Mouse (Mus musculus) adipocyte (in vitro differentiated cells): Measurements from ENCODE around the gene Mid1.
A peak's percentile ranks its signal among the peaks of the same experiment; 100 is the strongest.
"Not testable (repeated sequence)": the region's sequence is repeated elsewhere in the genome, so short reads cannot be mapped to it uniquely, and the experiment has no call there.

ENCODE experiments used
- DNase-seq: peaks from one replicate; pipeline ENCODE4 v3.0.0-alpha.2; 2016; ENCODE audit warnings: low spot score

Gene Mid1

DNA sequence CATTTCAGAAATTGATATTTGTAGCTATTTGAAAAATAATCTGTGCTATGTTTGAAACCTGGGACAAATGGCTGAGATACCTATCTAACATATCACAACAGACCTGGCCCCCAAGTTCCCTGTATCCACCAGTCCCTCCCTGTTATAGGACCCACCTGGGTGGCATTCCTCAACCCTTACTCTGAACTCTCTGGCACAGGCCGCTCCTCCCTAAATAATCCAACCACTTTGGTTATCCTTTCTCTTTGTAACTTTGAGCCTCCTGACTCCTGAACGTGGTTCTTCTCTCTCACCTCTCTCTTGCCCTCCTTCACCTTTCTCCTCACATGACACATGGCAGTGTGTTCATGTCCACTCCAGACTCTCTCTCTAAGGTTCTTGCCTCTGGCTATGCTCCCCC, 287.1 kb downstream of the Mid1 start:
- DNase-seq: not testable (repeated sequence)

DNA sequence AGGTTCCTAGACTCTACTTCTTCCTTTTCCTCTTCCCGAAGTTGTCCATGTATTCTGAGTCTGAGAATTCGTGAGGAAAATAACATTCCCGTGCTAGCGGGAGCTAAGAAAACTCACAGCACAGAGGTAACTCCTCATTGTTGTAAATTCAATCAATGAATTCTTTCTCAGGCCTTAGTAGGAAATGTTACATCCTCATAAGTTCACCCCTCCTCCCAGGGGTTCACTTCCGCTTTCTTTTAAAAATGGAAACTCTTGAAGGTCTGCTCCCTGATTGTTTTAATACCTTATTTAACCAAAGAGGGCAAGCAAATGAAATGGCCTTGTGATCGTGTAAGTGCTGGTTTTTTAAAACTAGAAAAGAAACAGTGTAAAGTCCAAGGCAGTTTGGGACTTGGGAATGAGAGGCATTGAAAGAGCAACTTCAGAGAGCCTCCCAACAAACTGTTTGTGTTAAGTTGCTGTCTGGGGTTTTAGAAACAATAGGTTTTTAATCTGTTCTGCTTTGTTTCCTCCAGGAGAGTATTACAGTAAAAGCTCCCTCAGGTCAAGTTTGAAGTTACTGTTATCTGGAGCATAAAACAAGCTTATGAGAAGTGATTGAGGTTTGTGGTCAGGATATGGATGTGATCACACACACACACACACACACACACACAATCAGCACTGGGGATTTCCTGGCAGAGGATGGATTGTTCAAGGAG, 287.9 kb downstream of the Mid1 start:
- not testable (repeated sequence) for DNase-seq

DNA sequence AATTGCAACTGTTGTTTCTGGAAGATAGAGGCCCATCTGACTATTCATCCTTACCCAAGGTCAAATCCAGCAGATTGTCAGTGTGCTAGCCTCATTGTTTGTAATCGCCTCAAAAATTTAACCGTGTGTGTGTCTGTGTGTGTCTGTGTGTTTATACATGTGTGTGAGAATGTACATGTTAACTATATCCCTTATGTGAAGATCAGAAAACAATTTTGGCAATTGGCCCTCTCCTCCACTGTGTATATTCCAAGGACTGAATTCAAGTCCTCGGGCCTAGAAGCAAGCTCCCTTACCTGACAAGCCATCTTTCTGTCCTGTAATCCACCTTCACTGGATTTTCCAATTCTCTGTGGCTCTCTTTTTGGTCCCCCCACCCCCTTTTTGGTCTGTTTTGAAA, 288.8 kb downstream of the Mid1 start:
- not testable (repeated sequence) for DNase-seq

DNA sequence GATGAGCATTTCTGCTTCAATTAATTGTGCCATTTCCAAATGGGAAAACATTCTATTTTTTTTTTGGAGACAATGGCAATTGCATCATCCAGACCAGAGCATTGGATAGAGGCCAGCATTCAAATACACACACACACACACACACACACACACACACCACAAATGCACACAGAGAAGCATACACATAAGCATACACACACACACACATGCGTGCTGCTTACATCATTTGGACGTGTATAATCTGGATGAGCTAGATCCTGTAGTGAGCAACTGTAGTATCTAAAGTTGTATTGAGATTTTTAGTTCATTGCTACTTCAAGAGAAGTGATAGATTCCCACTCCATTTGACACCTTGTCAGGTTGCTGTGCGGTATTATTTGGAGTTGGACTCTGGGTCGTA, 289.5 kb downstream of the Mid1 start:
- DNase-seq: not testable (repeated sequence)

DNA sequence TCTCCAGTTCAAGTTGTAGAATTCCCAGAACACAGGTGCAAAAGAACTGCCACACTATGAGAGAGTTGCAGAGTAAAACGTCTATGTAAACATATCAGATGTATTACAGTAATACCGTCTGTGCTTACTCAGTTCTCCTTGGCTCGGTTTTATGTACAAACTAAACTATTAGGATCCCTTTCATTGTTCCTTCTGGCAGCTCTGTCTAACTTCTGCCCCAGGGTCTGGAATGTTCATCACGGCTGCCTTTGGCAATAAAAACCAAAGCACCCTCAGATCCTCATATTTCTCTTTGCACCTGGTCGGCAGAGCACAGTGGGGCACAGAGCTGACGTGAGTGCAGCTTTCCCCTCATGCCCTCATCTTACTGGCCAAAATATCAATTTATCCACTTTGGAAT, 290.0 kb downstream of the Mid1 start:
- DNase-seq: not testable (repeated sequence)

DNA sequence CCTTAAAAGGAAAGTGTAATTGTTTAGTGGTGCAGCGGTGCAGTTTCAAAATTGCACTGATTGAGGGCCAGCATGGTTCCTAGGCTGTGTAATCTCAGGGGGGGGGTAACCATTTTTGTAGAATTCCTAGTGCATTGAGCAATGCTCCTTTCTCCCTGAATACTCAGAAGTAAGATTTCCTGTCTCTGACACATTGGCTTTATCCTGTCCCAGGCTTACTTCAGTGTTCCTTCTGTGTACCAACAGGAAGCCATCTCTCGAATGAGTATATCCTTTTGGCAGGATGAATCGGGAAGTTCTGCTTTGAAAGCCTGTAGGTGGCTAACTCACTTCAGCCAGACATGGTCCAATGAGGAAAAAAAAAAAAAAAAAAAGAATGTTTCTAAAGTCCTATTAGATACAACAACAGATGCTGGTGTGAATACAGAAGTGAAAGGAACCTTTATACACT, 290.7 kb downstream of the Mid1 start:
- DNase-seq: peak; percentile 36

DNA sequence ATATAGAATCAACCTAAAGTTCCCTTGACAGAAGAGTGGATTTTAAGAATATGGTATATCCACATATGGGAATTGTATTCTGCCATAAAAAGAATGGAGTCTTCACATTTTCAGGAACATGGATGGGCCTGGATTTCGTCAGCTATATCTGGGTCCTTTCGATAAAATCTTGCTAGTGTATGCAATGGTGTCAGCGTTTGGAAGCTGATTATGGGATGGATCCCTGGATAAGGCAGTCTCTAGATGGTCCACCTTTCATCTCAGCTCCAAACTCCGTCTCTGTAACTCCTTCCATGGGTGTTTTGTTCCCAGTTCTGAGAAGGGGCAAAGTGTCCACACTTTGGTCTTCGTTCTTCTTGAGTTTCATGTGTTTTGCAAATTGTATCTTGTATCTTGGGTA, 291.3 kb downstream of the Mid1 start:
- DNase-seq: not testable (repeated sequence)

DNA sequence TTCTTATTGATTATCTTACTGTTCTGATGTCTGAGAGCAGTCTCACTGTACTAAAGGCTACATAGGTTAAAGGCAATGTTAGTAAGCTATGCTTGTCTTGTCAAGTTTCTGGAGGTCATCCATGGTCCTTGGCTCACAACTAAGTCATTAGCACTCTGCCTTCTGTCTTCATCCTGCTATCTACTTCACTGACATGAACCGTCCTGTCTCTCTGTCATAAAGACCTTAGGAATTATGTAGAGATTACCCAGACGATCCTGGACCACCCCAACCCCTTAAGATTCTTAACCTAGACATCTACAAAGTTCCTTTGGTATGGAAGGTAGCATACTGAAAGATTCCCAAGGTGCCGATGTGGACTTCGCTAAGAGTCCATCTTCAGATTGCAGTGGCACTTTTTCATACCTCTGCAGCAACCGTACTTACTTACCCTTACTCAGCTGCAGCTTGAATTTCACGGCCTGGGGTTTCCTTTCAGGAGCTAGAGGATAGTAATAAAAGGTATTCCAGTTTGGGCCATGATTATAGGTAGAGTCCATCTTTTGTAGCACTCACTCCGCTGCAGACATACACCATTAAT, 292.9 kb downstream of the Mid1 start:
- not testable (repeated sequence) for DNase-seq

DNA sequence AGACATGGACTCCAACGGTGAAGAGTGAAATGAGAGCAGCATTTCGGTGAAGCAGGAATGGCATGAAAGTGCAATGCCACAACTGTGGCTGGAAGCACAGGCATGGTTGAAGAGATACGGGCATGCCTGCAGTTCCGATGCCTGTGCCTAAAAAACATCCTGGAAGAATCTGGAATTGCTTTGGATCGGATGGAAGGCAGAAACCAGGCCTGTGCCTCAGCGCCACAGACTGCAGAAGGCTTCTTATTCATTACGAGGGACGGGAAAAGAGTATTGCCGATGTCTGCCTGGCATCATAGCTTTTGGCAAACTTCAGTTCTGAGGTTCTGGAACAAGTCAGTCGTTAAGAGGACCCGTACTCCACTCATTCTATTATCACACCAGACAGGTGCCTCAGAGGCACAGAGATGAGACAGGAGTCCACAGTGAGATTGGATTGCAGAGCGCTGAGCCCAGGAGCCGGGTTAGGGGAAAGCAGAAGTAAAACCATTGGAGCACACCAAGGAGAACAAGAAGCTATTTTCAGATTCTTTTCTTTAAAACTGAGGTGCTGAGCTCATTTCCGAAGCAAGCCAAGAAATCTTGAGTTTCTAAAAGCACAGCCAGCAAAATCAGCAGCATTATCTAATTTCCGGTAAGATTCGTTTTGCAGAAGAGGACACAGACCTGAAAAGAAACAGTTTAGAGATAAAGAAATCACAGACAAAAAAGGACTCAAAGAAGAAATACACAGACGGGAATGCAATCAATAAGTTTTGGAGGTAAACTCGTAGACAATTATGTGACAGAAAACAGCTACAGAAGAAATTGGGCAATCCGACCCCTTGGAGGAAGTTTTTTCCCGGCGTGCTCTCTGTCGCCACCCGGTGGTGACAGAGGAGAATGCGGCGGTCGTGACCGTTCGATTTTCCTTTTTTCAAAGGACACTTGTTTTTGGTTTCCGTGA, 293.7 kb downstream of the Mid1 start:
- peak; percentile 68 for DNase-seq

DNA sequence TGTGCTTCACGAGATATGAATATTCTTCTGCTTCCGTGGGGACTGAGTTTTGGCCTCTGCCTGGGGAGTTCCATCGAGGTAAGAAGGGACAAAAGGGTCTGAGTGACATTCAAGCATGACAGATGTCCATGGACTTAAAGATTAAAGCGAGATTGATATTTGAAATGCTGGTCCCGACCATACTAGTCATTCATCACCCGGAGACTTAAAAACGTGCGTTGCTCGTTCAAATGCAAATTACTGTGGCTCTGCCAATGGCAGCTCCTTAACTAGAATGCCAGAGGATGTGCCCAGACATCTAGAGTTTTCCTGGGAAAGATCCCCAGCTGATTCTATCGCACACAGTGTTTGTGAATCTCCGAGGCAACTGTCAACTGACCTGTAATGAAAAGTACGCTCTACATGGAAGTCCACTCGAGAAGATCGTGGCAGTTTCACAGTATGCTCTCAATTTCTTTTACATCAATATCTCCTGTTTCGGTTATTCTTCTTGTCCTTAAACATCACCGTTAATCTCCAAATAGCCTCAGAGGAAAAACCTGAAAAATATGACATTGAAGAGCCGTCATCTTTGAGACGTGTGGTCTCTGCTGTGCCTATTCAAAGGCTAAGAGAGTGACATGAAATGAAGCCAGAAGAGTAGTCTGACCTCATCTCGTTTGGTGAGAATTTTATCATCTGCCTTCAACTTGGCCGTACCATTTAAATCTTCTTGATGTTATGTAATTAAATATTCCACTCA, 294.6 kb downstream of the Mid1 start:
- DNase-seq: not testable (repeated sequence)

DNA sequence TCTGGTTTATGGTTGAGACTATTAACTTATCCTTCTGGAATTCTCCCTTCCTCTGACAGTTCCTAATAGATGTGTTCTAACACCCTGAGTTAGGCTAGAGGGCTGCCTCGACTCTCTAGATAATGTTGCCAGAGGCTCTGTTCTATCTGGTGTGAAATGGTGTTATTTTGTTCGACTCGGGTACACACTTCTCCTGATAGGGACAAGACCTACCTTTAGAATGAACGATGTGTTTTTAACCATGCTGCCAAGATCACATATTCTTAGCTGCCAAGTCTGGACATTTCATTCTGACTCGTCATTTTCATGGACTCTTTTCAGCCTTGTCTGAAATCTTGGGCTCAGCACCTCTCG, 295.2 kb downstream of the Mid1 start:
- not testable (repeated sequence) for DNase-seq

DNA sequence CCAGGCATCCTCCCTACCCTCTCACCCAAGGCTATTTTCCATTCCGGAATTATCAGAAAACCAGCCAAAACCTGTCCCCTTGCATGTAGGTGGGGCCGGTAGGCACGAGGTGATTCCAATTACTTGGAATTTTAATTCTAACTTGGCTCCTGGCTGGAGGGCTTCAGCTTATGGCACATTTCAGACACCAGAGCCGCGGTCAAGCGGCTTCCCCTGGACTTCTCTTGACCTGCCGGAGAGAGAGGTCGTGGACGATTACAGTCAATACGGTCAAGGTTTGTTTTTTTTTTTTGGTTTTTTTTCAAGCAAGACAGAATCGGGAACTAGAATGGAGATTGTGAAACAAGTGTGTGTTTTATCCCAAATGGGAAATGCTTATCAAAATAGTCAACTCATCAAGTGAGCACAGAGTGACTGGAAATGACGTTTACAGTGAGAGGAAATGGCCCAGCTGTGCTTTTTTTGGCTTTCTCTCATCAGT, 295.9 kb downstream of the Mid1 start:
- DNase-seq: no peak

DNA sequence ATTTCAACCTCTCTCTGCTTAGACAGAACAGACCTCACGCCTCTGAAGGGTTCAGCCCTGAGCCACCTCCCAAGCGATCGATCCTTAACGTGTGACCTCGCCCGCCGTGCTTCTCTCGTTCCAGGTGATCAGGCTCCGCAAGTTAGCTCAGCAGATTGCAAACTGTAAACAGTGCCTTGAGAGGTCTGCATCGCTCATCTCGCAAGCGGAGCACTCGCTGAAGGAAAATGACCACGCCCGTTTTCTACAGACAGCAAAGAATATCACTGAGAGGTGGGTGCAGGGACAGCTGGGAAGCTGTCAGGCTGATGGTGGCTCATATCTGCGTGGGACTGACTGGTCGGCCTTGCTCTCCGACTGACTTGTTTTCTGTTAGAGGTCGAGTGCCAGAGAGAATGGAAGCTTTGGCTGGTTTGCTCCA, 296.8 kb downstream of the Mid1 start:
- not testable (repeated sequence) for DNase-seq

DNA sequence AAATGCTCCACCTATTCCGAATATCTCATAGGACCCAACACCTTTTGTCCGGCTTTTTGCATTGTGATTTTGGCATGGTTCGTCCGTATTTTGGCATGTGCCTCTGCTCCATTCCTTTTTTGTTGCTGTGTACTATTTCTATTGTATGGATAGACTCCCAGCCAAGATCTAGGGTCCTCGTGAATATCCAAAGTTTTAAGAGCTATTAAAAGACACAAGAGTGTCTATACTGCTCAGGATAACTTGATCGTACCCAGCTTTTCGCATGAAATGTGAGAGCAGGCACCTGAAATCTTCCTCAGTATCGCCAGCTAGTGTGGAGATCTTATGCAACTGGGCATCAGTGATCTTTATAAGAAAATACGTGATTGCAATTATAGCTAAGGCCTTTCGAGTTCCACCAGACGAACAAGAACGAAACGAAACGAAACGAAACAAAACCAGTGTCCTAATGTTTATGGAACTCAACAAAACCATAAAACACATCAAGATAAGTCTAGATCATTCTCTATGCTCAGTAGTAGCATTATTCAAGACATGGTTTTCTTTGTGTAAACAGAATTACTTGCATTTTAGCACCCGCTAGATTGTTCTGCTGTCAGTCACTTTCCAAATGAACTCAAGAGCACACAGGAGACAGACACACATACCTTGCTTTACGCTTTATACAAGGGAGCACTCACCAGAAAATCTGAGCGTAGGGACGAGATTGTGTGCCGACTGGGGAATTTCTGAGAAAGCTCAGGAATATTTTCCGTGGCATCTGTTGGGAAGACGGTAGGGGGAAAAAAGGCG, 297.8 kb downstream of the Mid1 start:
- DNase-seq: not testable (repeated sequence)

DNA sequence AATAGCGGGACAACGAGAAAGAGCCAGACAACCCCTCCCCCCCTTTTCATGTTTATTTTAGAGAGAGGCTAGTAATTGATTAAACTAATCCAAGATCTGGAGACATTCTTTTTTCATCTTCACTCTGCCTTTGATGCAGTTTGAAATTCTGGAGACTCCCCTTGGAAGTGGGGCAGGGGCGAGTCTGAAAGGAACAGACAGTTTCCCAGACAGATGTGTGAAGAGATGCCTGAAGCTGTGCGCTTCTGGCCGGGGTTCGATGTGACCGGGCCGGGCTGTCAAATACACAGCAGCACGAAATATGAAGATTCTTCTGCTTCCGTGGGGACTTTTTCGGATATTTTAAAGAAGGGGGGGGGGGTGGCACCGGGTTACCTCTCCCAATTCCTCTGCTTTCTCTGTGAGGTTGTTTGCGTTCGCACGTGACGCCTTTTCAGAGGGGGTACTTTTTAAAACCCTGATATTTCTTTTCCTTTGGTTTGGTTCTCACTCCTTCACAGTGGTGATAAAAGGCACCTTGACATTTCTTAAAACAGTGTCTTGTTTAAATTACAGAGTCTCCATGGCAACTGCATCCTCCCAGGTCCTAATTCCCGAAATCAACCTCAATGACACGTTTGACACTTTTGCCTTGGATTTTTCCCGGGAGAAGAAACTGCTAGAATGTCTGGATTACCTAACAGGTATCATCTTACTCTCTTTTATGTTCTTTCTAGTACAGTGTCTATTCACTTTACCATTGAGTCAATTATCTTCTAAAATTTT, 298.6 kb downstream of the Mid1 start:
- not testable (repeated sequence) for DNase-seq

DNA sequence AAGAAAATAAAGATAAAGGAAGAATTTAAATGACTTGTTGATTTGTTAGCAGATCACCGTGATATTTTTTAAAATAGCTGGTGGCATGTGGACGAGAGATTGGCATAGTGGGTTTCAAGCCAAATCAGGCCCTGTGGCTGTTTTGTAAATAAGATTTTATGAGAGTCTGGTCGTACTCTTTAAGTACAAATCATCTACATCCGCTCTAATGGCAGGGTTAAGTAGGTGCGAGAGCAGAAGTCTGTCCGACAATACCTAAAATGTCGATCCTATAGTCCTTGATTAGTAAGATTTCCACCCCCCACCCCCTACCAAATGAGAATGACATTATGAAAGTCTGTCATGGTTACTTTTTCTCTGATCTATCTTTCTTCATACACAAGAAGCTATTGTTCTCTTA, 299.3 kb downstream of the Mid1 start:
- not testable (repeated sequence) for DNase-seq

DNA sequence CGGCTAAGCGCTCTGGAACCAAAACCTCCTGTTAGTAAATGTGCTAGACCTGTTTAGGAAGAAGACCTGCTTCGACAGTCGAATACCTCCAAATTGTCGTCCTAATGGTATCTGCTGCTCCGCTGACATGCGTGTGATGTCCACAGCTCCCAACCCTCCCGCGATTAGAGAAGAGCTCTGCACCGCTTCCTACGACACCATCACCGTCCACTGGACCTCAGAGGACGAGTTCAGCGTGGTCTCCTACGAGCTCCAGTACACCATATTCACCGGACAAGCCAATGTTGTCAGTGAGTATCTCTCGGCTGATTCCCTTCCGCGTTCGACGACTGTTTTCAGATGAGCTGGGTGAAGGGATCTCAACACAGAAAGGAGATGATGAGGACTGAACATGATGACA, 299.9 kb downstream of the Mid1 start:
- not testable (repeated sequence) for DNase-seq

DNA sequence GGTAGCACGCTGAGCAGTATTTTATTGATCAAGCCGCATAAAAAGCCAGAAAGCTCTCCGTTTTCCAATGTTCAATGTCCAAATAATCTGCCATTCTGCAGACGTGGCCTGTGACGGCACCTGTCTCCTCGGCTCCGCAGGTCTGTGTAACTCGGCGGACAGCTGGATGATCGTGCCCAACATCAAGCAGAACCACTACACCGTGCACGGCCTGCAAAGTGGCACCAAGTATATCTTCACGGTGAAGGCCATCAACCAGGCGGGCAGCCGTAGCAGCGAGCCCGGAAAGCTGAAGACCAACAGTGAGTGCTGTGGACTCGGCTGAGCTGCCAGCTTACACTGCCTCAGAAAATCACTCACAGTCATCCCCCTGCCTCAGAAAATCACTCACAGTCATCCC, 300.8 kb downstream of the Mid1 start:
- DNase-seq: not testable (repeated sequence)

DNA sequence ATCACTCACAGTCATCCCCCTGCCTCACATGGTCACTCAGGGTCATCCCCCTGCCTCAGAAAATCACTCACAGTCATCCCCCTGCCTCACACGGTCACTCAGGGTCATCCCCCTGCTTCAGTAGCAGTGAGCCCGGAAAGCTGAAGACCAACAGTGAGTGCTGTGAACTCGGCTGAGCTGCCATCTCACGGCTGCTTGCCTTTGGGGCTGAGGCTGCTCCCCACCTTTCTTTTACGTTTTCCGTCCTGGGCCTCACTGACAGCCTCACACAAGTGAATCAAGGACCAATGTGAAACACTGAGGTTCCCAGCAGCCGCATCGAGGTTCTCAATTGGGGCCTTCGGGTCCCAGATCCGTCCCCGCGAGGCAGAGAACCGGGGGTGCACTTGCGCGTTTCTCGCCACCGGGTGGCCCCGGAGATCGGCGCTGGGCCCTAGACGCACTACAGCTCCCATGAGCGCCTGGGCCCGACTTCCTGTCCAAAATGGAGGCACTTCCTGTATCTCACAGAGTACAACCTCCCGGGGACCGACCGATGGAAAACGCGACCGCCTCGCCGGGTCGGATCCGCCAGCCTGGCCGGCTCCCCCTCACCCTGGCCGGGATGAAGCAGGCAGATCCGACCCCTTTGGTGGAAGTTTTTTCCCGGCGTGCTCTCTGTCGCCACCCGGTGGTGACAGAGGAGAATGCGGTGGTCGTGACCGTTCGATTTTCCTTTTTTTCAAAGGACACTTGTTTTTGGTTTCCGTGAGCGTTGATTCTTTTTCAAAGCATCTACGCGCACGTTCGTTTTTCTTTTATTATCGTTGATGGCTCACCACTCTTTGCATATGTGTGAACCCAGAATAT, 301.7 kb downstream of the Mid1 start:
- DNase-seq: peak; percentile 65
